ENCODE assay signal across 13 mouse cellular contexts in the genomic region with DNA sequence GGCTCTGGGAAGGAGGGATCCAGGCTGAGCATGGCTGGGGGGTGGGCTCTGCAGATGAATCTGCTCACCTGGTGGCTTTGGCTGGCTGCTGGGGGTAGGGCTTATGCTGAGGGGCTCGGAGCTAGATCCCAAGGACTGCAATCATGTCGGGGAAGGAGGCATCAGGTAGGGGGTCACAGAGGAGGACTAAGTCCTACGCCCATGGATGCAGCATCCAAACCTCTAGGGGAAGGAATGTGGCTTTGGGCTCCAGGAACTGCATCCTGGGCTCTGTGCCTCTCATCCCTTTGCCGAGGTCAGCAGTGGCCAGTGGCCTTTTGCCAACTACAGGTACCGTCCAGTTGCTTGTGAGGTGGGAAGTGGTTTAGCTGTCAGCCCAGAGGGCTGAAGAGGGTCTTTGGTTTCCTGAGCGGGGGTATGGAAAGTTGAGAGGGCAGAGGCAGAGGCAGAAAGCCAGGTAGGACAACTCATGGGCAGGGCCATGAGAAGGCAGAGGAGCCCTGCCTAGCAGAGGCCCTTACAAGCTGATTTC. TPM values are rescaled to one million over a fixed set of nuclear protein-coding genes. Genes with fewer than 3 reads are reported as not detected.
DNase-seq lines count a peak whose midpoint lies in the region; ATAC-seq and TF ChIP-seq lines count a peak whose summit lies in the region.
"Had no signal": no experiment of that assay in that cellular context is flagged by ENCODE, and none has a peak within 500 bp of the region (broad histone marks: within the 10 kb centered on the region; RNA-seq: fewer than 3 reads in every experiment).

No protein-coding gene starts in this region.

- peaks cover 67% of the 10 kb centered on the region for H3K4me1 ChIP-seq in midbrain, embryonic 10.5 days
- H3K4me1 ChIP-seq in midbrain, embryonic 11.5 days (ENCODE audit: control insufficient read depth, insufficient read depth, low read length) = peaks cover 20% of the 10 kb centered on the region; the same call in 1 of the 2 replicates
- peaks cover 61% of the 10 kb centered on the region for H3K4me1 ChIP-seq in forebrain, embryonic 16.5 days (replicated peaks; ENCODE audit: control insufficient read depth, insufficient read depth, low read length)
- H3K4me1 ChIP-seq in midbrain, embryonic 12.5 days = peaks cover 61% of the 10 kb centered on the region
- peaks cover 60% of the 10 kb centered on the region for H3K4me1 ChIP-seq in olfactory bulb, adult 2 months (ENCODE audit: control insufficient read depth, insufficient read depth, low read length)

- no peak overlapping the region for H3K4me3 ChIP-seq in midbrain, embryonic 10.5 days
- H3K4me3 ChIP-seq in midbrain, embryonic 11.5 days (ENCODE audit: low read depth, low read length) = no peak overlapping the region
- H3K4me3 ChIP-seq in forebrain, embryonic 16.5 days (replicated peaks; ENCODE audit: low read length) = peak overlapping the region; percentile 19
- H3K4me3 ChIP-seq in midbrain, embryonic 12.5 days = no peak overlapping the region
- H3K4me3 ChIP-seq in olfactory bulb, adult 2 months (ENCODE audit: insufficient read depth, low read depth, low read length) = peak overlapping the region; percentile 26

- 0 out of 2 replicates have a peak, but pooled peaks have one; percentile 2 for TF ChIP-seq POLR2A in olfactory bulb, adult 2 months (IDR thresholded peaks at IDR 0.05; ENCODE audit: insufficient read depth, low read depth, low read length)

- no peak for TF ChIP-seq CTCF in olfactory bulb, adult 2 months (IDR thresholded peaks at IDR 0.05; ENCODE audit: insufficient read depth, low read depth, low read length)

- H3K27me3 ChIP-seq in midbrain, embryonic 10.5 days (ENCODE audit: low read depth, poor library complexity, severe bottlenecking) = peaks cover 68% of the 10 kb centered on the region
- H3K27me3 ChIP-seq in midbrain, embryonic 11.5 days (ENCODE audit: control insufficient read depth, insufficient read depth, low read length) = peaks cover 6% of the 10 kb centered on the region
- H3K27me3 ChIP-seq in forebrain, embryonic 16.5 days (replicated peaks; ENCODE audit: control insufficient read depth, insufficient read depth, low read length) = no peaks in the 10 kb centered on the region
- H3K27me3 ChIP-seq in midbrain, embryonic 12.5 days = peaks cover 50% of the 10 kb centered on the region

- H3K9me3 ChIP-seq in midbrain, embryonic 10.5 days (replicated peaks) = no peaks in the 10 kb centered on the region
- H3K9me3 ChIP-seq in midbrain, embryonic 11.5 days (ENCODE audit: control insufficient read depth, low read length) = no peaks in the 10 kb centered on the region
- H3K9me3 ChIP-seq in forebrain, embryonic 16.5 days (ENCODE audit: control insufficient read depth, low read length) = no peaks in the 10 kb centered on the region
- no peaks in the 10 kb centered on the region for H3K9me3 ChIP-seq in midbrain, embryonic 12.5 days

- H3K9ac ChIP-seq in midbrain, embryonic 11.5 days (ENCODE audit: low read length) = no peak overlapping the region
- H3K9ac ChIP-seq in forebrain, embryonic 16.5 days (replicated peaks; ENCODE audit: low read depth, low read length) = peak overlapping the region; percentile 49
- H3K9ac ChIP-seq in midbrain, embryonic 12.5 days (replicated peaks) = peak overlapping the region; percentile 28

- ATAC-seq in midbrain, embryonic 11.5 days (ENCODE audit: low FRiP score) = no peak
- ATAC-seq in forebrain, embryonic 16.5 days = no peak
- ATAC-seq in midbrain, embryonic 12.5 days (ENCODE audit: low FRiP score, low read depth) = no peak
- ATAC-seq: intestine, postnatal 0 days had no signal

- H3K27ac ChIP-seq in midbrain, embryonic 10.5 days (replicated peaks) = peak overlapping the region; percentile 47; the same call in 1 of the 2 replicates
- no peak overlapping the region for H3K27ac ChIP-seq in midbrain, embryonic 11.5 days (ENCODE audit: low read depth, low read length)
- peak overlapping the region; percentile 70 for H3K27ac ChIP-seq in forebrain, embryonic 16.5 days (ENCODE audit: low read length)
- H3K27ac ChIP-seq in midbrain, embryonic 12.5 days (replicated peaks) = peak overlapping the region; percentile 73
- peak overlapping the region; percentile 97 for H3K27ac ChIP-seq in olfactory bulb, adult 2 months (ENCODE audit: insufficient read depth, low read depth, low read length)

- 85% methylated on average over 6 of the region's 6 CpGs for WGBS in midbrain, embryonic 10.5 days
- 74% methylated on average over 6 of the region's 6 CpGs for WGBS in midbrain, embryonic 11.5 days
- WGBS in forebrain, embryonic 16.5 days = 72% methylated on average over 6 of the region's 6 CpGs
- WGBS in midbrain, embryonic 12.5 days = 71% methylated on average over 6 of the region's 6 CpGs
- 49% methylated on average over 6 of the region's 6 CpGs for WGBS in olfactory bulb, adult 2 months

- DNase-seq in midbrain, embryonic 10.5 days (ENCODE audit: low spot score) = no peak
- no peak for DNase-seq in midbrain, embryonic 11.5 days (ENCODE audit: low spot score, missing footprints)
- DNase-seq in adrenal gland, adult (ENCODE audit: inconsistent age in 2 of 2, low spot score in 1 of 2) = no peak
- DNase-seq in adrenal gland, postnatal 25 days = no peak
- DNase-seq: adrenal gland, postnatal 10 days; gastrocnemius, postnatal 36 days; kidney, postnatal 36 days; lung, adult 2 months; thymus, postnatal 4 days had no signal

- peaks cover 18% of the 10 kb centered on the region for H3K36me3 ChIP-seq in midbrain, embryonic 10.5 days
- H3K36me3 ChIP-seq in midbrain, embryonic 11.5 days (ENCODE audit: control insufficient read depth, insufficient read depth, low read length) = no peaks in the 10 kb centered on the region
- peaks cover 7% of the 10 kb centered on the region; the same call in 1 of the 2 replicates for H3K36me3 ChIP-seq in forebrain, embryonic 16.5 days (ENCODE audit: control insufficient read depth, insufficient read depth)
- H3K36me3 ChIP-seq in midbrain, embryonic 12.5 days = peaks cover 11% of the 10 kb centered on the region; the same call in 1 of the 2 replicates

- H3K4me2 ChIP-seq in midbrain, embryonic 11.5 days = no peak overlapping the region
- H3K4me2 ChIP-seq in forebrain, embryonic 16.5 days (ENCODE audit: low read length) = peak overlapping the region; percentile 97
- H3K4me2 ChIP-seq in midbrain, embryonic 12.5 days (replicated peaks) = peak overlapping the region; percentile 33

RNA-seq across cellular contexts. Expression of a gene that starts 6.8 kb away (rescaled TPM):
- 5.2 and 11.2 TPM in 2 replicates for polyA plus RNA-seq in midbrain, embryonic 10.5 days (2016; fragmentation: Nextera tagmentation; extraction: Ambion mirVana)
- 16.3 and 16.6 TPM in 2 replicates for polyA plus RNA-seq in midbrain, embryonic 11.5 days (2014; fragmentation: Nextera tagmentation; extraction: Ambion mirVana)
- 109 and 113 TPM in 2 replicates for polyA plus RNA-seq in forebrain, embryonic 16.5 days (2015; fragmentation: Nextera tagmentation; extraction: Ambion mirVana)
- polyA plus RNA-seq in midbrain, embryonic 12.5 days (2016; fragmentation: Nextera tagmentation; extraction: Ambion mirVana) = 58.8 and 70.8 TPM in 2 replicates
- 97.4 and 147 TPM in 2 replicates for polyA plus RNA-seq in olfactory bulb, adult 2 months (2012; ENCODE audit: insufficient read depth, insufficient read length, low replicate concordance, missing spikeins)
- 2.7 and 3.2 TPM in 2 replicates for total RNA-seq in adrenal gland, postnatal 25 days (2021)

RNA-seq across cellular contexts. Expression of a gene that starts 55.2 kb away (rescaled TPM):
- 400 and 418 TPM in 2 replicates for polyA plus RNA-seq in midbrain, embryonic 10.5 days (2016; fragmentation: Nextera tagmentation; extraction: Ambion mirVana)
- 347 and 375 TPM in 2 replicates for polyA plus RNA-seq in midbrain, embryonic 11.5 days (2014; fragmentation: Nextera tagmentation; extraction: Ambion mirVana)
- 336 and 357 TPM in 2 replicates for polyA plus RNA-seq in forebrain, embryonic 16.5 days (2015; fragmentation: Nextera tagmentation; extraction: Ambion mirVana)
- polyA plus RNA-seq in midbrain, embryonic 12.5 days (2016; fragmentation: Nextera tagmentation; extraction: Ambion mirVana) = 347 and 348 TPM in 2 replicates
- polyA plus RNA-seq in olfactory bulb, adult 2 months (2012; ENCODE audit: insufficient read depth, insufficient read length, low replicate concordance, missing spikeins) = not detected in 2 replicates
- 151 and 166 TPM in 2 replicates for total RNA-seq in adrenal gland, postnatal 25 days (2021)

Comparison
In these comparisons a context has a peak if more than half of its experiments do, and no peak if none do; other contexts are left out.
1. H3K4me3 ChIP-seq: peak in forebrain, embryonic 16.5 days (single experiment) and olfactory bulb, adult 2 months (single experiment); none in midbrain, embryonic 10.5 days (single experiment), midbrain, embryonic 11.5 days (single experiment) and midbrain, embryonic 12.5 days (single experiment).